Mouse (Mus musculus) hindbrain, postnatal 0 days (tissue): ENCODE data around the gene Shroom3. TPM values are rescaled to one million over a fixed set of nuclear protein-coding genes. Genes with fewer than 3 reads are reported as not detected.

Experiments
- ATAC-seq: fragments of 200-750 bp; cut with Nextera tagmentation; 2 replicates; pipeline ENCODE4 v1.8.0; 2017; ENCODE audit warnings: mild to moderate bottlenecking, moderate TSS enrichment, moderate library complexity
- DNase-seq: peaks from one replicate; pipeline ENCODE4 v3.0.0-alpha.2; 2015; ENCODE audit warnings: low spot score
- H3K27ac ChIP-seq: fragments of 300-500 bp; sonication (generic); 2 replicates; pipeline ENCODE4 v1.5.1; 2014; ENCODE audit warnings: mild to moderate bottlenecking
- H3K27me3 ChIP-seq: fragments of 300-500 bp; sonication (generic); 2 replicates; pipeline ENCODE4 v1.6.1; 2014; ENCODE audit warnings: low read length, mixed read lengths; ENCODE audit not compliant: insufficient read depth
- H3K36me3 ChIP-seq: fragments of 300-500 bp; sonication (generic); 2 replicates; pipeline ENCODE4 v1.6.1; 2014; ENCODE audit warnings: low read length, mixed read lengths; ENCODE audit not compliant: insufficient read depth
- H3K4me1 ChIP-seq: fragments of 300-500 bp; sonication (generic); 2 replicates; pipeline ENCODE4 v1.6.1; 2014; ENCODE audit warnings: antibody characterized with exemption, low read length, mixed read lengths; ENCODE audit not compliant: insufficient read depth
- H3K4me2 ChIP-seq: fragments of 300-500 bp; sonication (generic); 2 replicates; pipeline ENCODE4 v1.6.1; 2014; ENCODE audit warnings: low read depth, mild to moderate bottlenecking, low read length, moderate library complexity, mixed read lengths
- H3K4me3 ChIP-seq: fragments of 300-500 bp; sonication (generic); 2 replicates; pipeline ENCODE4 v1.5.1; 2014; ENCODE audit warnings: low read length
- H3K9ac ChIP-seq: fragments of 300-500 bp; sonication (generic); replicated peaks from 2 replicates; pipeline ENCODE4 v1.6.1; 2014; ENCODE audit warnings: mild to moderate bottlenecking, low read length, moderate library complexity, mixed read lengths
- H3K9me3 ChIP-seq: fragments of 300-500 bp; sonication (generic); 2 replicates; pipeline ENCODE4 v1.6.1; 2016; ENCODE audit warnings: low read length, mixed read lengths
- CTCF ChIP-seq: IDR thresholded peaks from 2 replicates; pipeline ENCODE4 v1.5.1; 2016; ENCODE audit warnings: antibody characterized with exemption, control low read depth, low read depth
- WGBS: fragments of 180-500 bp; shearing (Covaris S2); extraction: QIAGEN DNeasy Blood & Tissue Kit; methylation state at CpG from one replicate; pipeline ENCODE4 v1.1.7; 2014; 5-methylcytosine and 5-hydroxymethylcytosine counted together
- polyA plus RNA-seq: library from polyadenylated mRNA; unstranded; fragments of >200 nt; fragmentation: Nextera tagmentation; extraction: Ambion mirVana; gene quantifications from 2 replicates; pipeline ENCODE4 v1.2.1, GENCODE M21; 2015
- total RNA-seq: library from RNA; depleted of rRNA; stranded (reverse); fragments of >200 nt; gene quantifications from 2 replicates; pipeline ENCODE4 v1.2.3, GENCODE M21; 2014

Gene Shroom3
- total and polyA plus RNA-seq, 2 experiments from 2014 or later = 1.1 to 9.7 TPM

DNA sequence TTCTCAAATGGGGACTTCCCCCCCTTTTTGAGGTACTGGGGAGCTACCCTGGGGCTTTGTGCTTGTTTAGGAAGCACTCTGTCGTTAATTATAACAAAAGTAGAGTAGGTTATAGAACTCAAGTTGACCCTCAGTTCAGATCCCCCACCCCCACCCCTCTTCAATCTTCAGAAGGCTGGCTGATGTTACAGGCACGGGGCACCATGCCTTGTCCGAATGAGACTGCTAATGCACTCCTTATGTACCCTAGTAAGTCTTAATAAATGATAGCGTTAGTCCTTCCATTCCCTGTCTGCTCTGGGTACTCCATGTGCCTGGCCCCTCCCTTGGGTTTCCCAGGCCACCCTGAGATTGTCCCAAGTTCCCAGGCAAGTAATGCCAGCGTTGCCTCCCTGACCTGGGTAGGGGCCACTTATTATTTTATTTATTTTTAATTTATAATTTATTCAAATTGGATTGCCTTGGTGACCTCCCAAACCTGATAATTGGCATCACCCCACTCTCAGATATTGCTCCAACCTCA, 315.3 kb downstream of the Shroom3 start:
- ATAC-seq (no peak), DNase-seq (no peak)
- Histone ChIP-seq H3K27me3 (no peaks in the 10 kb centered on the region), H3K36me3 (no peaks in the 10 kb centered on the region), H3K9me3 (no peaks in the 10 kb centered on the region), H3K27ac (no peak overlapping the region), H3K9ac (no peak overlapping the region), H3K4me1 (no peaks in the 10 kb centered on the region), H3K4me3 (no peak overlapping the region), H3K4me2 (no peak overlapping the region)
- WGBS = 49% methylated on average over 5 of the region's 5 CpGs
- TF ChIP-seq CTCF = no peak

DNA sequence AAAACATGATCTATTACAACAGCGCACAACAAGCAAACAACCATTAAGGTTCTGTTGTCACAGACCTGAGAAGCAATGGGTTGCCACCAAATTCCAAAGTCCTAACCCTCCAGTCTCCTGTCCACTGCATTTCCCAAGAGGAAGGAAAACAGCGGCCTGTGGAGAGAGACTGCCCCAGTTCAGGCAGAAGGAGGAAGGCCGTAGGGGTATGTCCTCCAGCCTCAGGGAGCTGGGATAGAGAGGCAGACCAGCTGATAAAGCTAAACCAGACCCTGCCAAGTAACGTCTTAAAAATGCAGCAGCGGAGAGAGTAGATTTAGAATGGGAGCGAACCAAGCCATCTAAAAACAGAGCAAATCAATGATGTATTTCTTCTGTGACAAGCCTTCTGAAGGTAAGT, 316.8 kb downstream of the Shroom3 start:
- Histone ChIP-seq H3K4me3 (no peak overlapping the region), H3K27me3 (no peaks in the 10 kb centered on the region), H3K27ac (no peak overlapping the region), H3K4me2 (no peak overlapping the region), H3K36me3 (no peaks in the 10 kb centered on the region), H3K9me3 (no peaks in the 10 kb centered on the region), H3K9ac (no peak overlapping the region), H3K4me1 (no peaks in the 10 kb centered on the region)
- no peak for DNase-seq
- ATAC-seq = no peak
- 83% methylated on average over 6 of the region's 6 CpGs for WGBS
- TF ChIP-seq CTCF = no peak

DNA sequence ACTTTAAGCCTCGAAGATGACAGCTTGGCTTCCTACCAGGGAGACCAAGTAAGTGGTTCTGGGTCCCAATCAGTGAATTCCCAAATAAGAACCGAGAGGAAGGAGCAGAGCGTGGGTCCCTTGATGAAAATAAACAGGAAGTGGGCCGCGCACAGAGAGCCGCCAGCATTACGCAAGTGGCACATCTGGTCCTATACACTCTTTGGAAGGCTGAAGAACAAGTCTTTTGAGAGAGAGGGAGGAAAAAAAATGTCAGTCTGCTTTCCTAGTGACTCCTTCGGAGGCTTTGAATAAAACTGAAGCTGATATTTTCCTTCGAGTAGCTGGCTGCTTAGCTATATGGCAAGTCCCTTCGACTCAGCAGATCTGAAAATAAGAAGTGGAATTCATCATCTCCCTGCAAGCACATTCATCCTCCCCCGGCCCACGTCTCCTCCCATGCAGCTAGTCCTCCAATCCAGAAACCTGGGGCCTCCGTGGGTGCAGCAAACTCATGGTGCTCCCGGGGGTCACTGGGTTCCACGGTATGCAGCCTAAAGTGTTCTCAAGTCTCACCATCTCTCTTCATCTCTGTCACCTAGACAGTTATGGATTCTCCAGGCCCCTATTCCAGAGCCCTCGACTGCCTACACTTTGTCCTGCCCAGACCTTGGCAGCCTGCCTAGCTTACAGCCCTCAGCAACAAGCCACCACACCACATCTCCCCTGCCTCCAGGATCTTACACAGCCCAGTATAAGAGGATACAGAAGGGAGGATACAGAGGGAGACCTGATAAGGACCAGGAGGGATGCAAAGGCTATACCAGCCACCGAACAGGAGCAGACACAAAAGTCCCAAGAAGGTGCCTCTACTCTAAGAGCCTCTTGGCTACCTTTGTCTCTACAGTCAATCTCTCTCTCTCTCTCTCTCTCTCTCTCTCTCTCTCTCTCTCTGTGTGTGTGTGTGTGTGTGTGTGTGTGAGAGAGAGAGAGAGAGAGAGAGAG, 317.8 kb downstream of the Shroom3 start:
- H3K27me3 ChIP-seq = no peaks in the 10 kb centered on the region
- DNase-seq = no peak
- H3K4me3 ChIP-seq = no peak overlapping the region

DNA sequence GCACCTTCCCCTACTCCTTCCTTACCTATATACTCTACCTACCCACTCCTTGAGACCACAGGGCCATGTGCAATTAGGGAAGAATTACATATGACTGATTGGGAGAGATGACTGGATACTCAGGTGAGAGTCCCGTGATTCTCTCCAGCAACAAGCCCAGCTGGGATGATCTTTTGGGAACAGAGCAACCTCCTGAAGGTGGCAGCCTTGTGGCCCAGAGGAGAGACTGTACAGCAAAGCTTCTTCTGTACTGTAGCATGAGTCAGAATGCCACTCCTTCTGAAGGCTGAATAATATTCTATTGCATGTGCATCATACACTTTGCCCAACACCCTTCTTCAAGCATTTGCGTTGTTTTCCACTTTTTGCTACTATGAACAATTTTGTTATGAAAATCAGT, 319.4 kb downstream of the Shroom3 start:
- ATAC-seq = no peak
- DNase-seq = no peak
- Histone ChIP-seq H3K4me3 (no peak overlapping the region), H3K9ac (no peak overlapping the region), H3K27ac (no peak overlapping the region), H3K27me3 (no peaks in the 10 kb centered on the region), H3K4me1 (no peaks in the 10 kb centered on the region), H3K9me3 (no peaks in the 10 kb centered on the region), H3K36me3 (no peaks in the 10 kb centered on the region), H3K4me2 (no peak overlapping the region)
- TF ChIP-seq CTCF = no peak
- 96% methylated on average over 2 of the region's 2 CpGs for WGBS

More for the DNA sequence above, 317.8 kb downstream of the Shroom3 start:
- H3K9me3 ChIP-seq = no peaks in the 10 kb centered on the region
- TF ChIP-seq CTCF = no peak
- H3K36me3 ChIP-seq = no peaks in the 10 kb centered on the region
- 72% methylated on average over 17 of the region's 17 CpGs for WGBS
- ATAC-seq = no peak
- H3K9ac ChIP-seq = no peak overlapping the region
- 0 out of 2 replicates have a peak overlapping the region, but pooled peaks have one; percentile 8 for H3K27ac ChIP-seq
- no peaks in the 10 kb centered on the region for H3K4me1 ChIP-seq
- no peak overlapping the region for H3K4me2 ChIP-seq

DNA sequence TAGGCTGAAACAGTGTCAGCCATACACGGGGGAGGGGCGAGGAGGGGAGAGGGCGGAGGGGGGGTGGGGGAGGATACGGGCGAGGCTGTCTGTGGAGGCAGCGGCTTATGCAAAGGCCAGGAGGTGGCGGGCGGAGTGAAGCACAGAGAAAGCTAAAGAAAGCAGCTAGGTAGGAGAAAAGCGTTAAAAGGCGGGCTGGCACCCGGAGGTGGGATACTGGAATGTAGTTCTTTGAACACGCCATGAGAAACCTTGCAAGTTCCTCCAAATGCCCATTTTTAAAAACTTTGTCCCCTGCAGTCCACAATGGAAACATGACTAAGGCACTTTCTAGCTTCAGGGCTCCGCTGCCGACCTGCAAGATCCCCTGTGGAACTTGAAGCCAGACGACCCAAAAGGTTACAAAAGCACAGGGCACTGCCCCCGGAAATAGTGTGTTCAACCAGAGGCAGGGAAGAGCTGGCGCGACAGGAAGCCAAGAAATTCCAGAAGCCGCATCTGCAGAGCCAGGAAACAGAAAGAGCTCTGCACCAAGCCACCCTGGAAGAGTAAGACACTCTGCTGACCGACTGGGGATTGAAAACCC, 322.1 kb downstream of the Shroom3 start:
- TF ChIP-seq CTCF = no peak
- WGBS = 13% methylated on average over 19 of the region's 20 CpGs
- Histone ChIP-seq H3K36me3 (no peaks in the 10 kb centered on the region), H3K9me3 (no peaks in the 10 kb centered on the region), H3K27me3 (no peaks in the 10 kb centered on the region), H3K4me3 (peak overlapping the region; percentile 15), H3K4me1 (no peaks in the 10 kb centered on the region), H3K27ac (peak overlapping the region; percentile 17; the same call in 1 of the 2 replicates), H3K4me2 (peak overlapping the region; percentile 48), H3K9ac (no peak overlapping the region)
- peak; percentile 19 for DNase-seq
- ATAC-seq = peak; percentile 50; the same call in 1 of the 2 replicates

DNA sequence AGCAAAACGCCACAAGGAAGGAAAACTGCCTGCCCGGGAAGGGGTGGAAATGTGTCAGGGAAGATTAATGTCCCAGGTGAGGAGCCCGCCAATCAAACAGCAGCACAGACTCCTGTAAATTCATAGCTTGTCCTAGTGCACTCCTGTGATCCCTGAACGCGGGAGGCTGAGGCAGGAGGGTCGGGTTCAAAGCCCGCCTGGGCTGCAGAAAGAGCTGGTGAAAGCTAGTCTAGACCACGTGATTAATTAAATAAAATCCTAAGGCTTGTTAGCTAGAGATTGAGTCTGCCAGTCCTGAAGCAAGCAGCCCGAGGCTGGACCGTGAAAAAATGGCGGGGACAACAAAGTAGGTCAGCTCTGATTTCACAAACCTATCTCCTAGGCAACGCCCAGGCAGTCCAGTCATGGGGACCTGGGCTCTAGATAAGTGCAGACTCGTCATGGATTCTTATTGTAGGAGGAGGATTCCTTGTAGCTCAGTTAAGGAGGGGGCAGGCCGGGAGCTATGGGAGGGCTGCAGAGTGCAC, 322.6 kb downstream of the Shroom3 start:
- TF ChIP-seq CTCF = no peak
- peak overlapping the region; percentile 17; the same call in 1 of the 2 replicates for H3K27ac ChIP-seq
- no peaks in the 10 kb centered on the region for H3K4me1 ChIP-seq
- peak overlapping the region; percentile 48 for H3K4me2 ChIP-seq
- no peaks in the 10 kb centered on the region for H3K27me3 ChIP-seq
- peak overlapping the region; percentile 15 for H3K4me3 ChIP-seq
- H3K9ac ChIP-seq = no peak overlapping the region
- no peaks in the 10 kb centered on the region for H3K36me3 ChIP-seq
- 32% methylated on average over 14 of the region's 14 CpGs for WGBS
- no peaks in the 10 kb centered on the region for H3K9me3 ChIP-seq
- ATAC-seq = peak; percentile 75
- peak; percentile 34 for DNase-seq
